Comparison of ENCODE assay signal across 9 mouse cellular contexts in the genomic region with DNA sequence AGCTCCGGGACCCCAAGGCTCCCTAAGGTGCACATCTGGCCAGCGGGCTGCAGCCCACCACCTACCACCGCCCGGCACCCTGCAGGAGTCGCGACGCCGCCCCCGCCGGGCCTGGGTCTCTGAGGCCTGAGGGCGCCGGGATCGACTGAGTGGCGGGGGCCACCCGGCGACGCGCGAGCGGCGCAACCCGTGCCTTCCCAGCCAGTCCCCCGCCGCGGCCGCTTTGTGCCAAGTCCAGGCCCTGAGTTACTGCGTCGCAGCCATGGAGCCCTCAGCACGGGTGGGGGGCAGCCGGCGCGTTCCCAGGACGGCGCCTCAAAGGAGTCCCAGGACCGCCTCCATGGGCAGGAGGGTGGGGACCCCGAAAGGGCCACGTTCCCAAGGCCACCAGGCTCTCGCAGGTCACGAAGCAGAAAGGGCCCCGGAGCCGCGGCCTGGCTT. TPM values are rescaled to one million over a fixed set of nuclear protein-coding genes. Genes with fewer than 3 reads are reported as not detected.
DNase-seq lines count a peak whose midpoint lies in the region; ATAC-seq lines count a peak whose summit lies in the region.
"Had no signal": no experiment of that assay in that cellular context is flagged by ENCODE, and none has a peak within 500 bp of the region (broad histone marks: within the 10 kb centered on the region; RNA-seq: fewer than 3 reads in every experiment).

No protein-coding gene starts in this region.

- no peaks in the 10 kb centered on the region for H3K36me3 ChIP-seq in kidney, embryonic 15.5 days
- peaks cover 18% of the 10 kb centered on the region for H3K36me3 ChIP-seq in forebrain, embryonic 10.5 days (replicated peaks)
- H3K36me3 ChIP-seq in limb, embryonic 12.5 days = peaks cover 9% of the 10 kb centered on the region; the same call in 1 of the 2 replicates

- H3K9me3 ChIP-seq in kidney, embryonic 15.5 days (replicated peaks) = no peaks in the 10 kb centered on the region
- no peaks in the 10 kb centered on the region for H3K9me3 ChIP-seq in forebrain, embryonic 10.5 days
- no peaks in the 10 kb centered on the region for H3K9me3 ChIP-seq in limb, embryonic 12.5 days

- peak overlapping the region; percentile 68 for H3K9ac ChIP-seq in kidney, embryonic 15.5 days
- peak overlapping the region; percentile 76 for H3K9ac ChIP-seq in limb, embryonic 12.5 days (replicated peaks)

- 0 out of 2 replicates have a peak overlapping the region, but pooled peaks have one; percentile 4 for H3K27ac ChIP-seq in kidney, embryonic 15.5 days
- peak overlapping the region; percentile 85 for H3K27ac ChIP-seq in forebrain, embryonic 10.5 days
- no peak overlapping the region for H3K27ac ChIP-seq in limb, embryonic 12.5 days

- H3K27me3 ChIP-seq in kidney, embryonic 15.5 days = no peaks in the 10 kb centered on the region
- H3K27me3 ChIP-seq in forebrain, embryonic 10.5 days (ENCODE audit: poor library complexity, severe bottlenecking) = no peaks in the 10 kb centered on the region
- H3K27me3 ChIP-seq in limb, embryonic 12.5 days = no peaks in the 10 kb centered on the region

- H3K4me3 ChIP-seq in kidney, embryonic 15.5 days (replicated peaks) = peak overlapping the region; percentile 52
- peak overlapping the region; percentile 53 for H3K4me3 ChIP-seq in forebrain, embryonic 10.5 days
- H3K4me3 ChIP-seq in limb, embryonic 12.5 days (replicated peaks) = peak overlapping the region; percentile 43

- DNase-seq in kidney, adult 11 months = no peak
- peak; percentile 50 to 67 for DNase-seq in adrenal gland, postnatal 36 days
- DNase-seq in forebrain, embryonic 10.5 days (ENCODE audit: extremely low spot score, low spot score) = no peak
- peak; percentile 65 for DNase-seq in retina, postnatal 1 day
- no peak for DNase-seq in MN1 (ENCODE audit: low spot score)
- DNase-seq in spleen, adult 12 weeks (ENCODE audit: low spot score) = no peak

- WGBS in kidney, embryonic 15.5 days = 6% methylated on average over 42 of the region's 42 CpGs
- WGBS in forebrain, embryonic 10.5 days = 3% methylated on average over 42 of the region's 42 CpGs
- 3% methylated on average over 42 of the region's 42 CpGs for WGBS in limb, embryonic 12.5 days

- H3K4me1 ChIP-seq in kidney, embryonic 15.5 days = peaks cover 53% of the 10 kb centered on the region
- H3K4me1 ChIP-seq in forebrain, embryonic 10.5 days = peaks cover 91% of the 10 kb centered on the region
- H3K4me1 ChIP-seq in limb, embryonic 12.5 days (replicated peaks) = peaks cover 76% of the 10 kb centered on the region

- peak; percentile 22 for ATAC-seq in kidney, embryonic 15.5 days (replicated peaks; ENCODE audit: low FRiP score)
- ATAC-seq in limb, embryonic 12.5 days (ENCODE audit: insufficient number of reproducible peaks, insufficient read depth, low FRiP score, low TSS enrichment, low read depth) = no peak
- ATAC-seq: Patski had no signal

- peak overlapping the region; percentile 93 for H3K4me2 ChIP-seq in kidney, embryonic 15.5 days
- H3K4me2 ChIP-seq in limb, embryonic 12.5 days = peak overlapping the region; percentile 84

RNA-seq across cellular contexts. Expression of a gene that starts 15.7 kb away (rescaled TPM):
- polyA plus RNA-seq in kidney, embryonic 15.5 days (2015; fragmentation: Nextera tagmentation; extraction: Ambion mirVana) = 9.2 and 10.9 TPM in 2 replicates
- 10 to 100 TPM; 16.5 to 20.8 TPM for total RNA-seq in adrenal gland, postnatal 36 days (2021)
- polyA plus RNA-seq in forebrain, embryonic 10.5 days (2016; fragmentation: Nextera tagmentation; extraction: Ambion mirVana) = 24.7 and 25.2 TPM in 2 replicates
- polyA plus RNA-seq in limb, embryonic 12.5 days (2016; fragmentation: Nextera tagmentation; extraction: Ambion mirVana) = 40.3 and 43.9 TPM in 2 replicates

Comparison
In these comparisons a context has a peak if more than half of its experiments do, and no peak if none do; other contexts are left out.
1. DNase-seq: peak in adrenal gland, postnatal 36 days (2 of 2) and retina, postnatal 1 day (single experiment); none in kidney, adult 11 months (single experiment), forebrain, embryonic 10.5 days (single experiment), MN1 (single experiment) and spleen, adult 12 weeks (single experiment).
2. Peak in every context shown above with its lines, with median percentiles within 50 percentile points of each other: H3K4me3 ChIP-seq.